Mouse (Mus musculus): ENCODE measurements around the gene Mmaa.
A peak's percentile ranks its signal among the peaks of the same experiment; 100 is the strongest.

The Mmaa gene

GRCm38 (mm10) chr8:79286424-79286823, 8.3 kb downstream of the Mmaa start:
- DNase-seq, result no peak

- no peak for DNase-seq
Measured at GRCm38 (mm10) chr8:79284626-79285025, 10.1 kb downstream of the Mmaa start.

GRCm38 (mm10) chr8:79281376-79281890, 13.3 kb downstream of the Mmaa start:
- DNase-seq, result no peak

- no peak for DNase-seq
Measured at GRCm38 (mm10) chr8:79277264-79277870, 17.4 kb downstream of the Mmaa start.

- DNase-seq, result no peak
Measured at GRCm38 (mm10) chr8:79274940-79275339, 19.8 kb downstream of the Mmaa start.

- DNase-seq, result no peak
Measured at GRCm38 (mm10) chr8:79273776-79274175, 21.0 kb downstream of the Mmaa start.

- DNase-seq, result no peak
Measured at GRCm38 (mm10) chr8:79272676-79273075, 22.1 kb downstream of the Mmaa start.

- no peak for DNase-seq
Measured at GRCm38 (mm10) chr8:79268921-79269320, 25.8 kb downstream of the Mmaa start.

GRCm38 (mm10) chr8:79261920-79262319, 32.8 kb downstream of the Mmaa start:
- no peak for DNase-seq

- no peak for DNase-seq
Measured at GRCm38 (mm10) chr8:79256076-79256705, 38.5 kb downstream of the Mmaa start.

GRCm38 (mm10) chr8:79253742-79254141, 41.0 kb downstream of the Mmaa start:
- peak; percentile 19 for DNase-seq

- no peak for DNase-seq
Measured at GRCm38 (mm10) chr8:79248470-79248869, 46.3 kb downstream of the Mmaa start, which contains the start of gene 1700011L22Rik. 1700011L22Rik (minus strand) TSS chr8:79248570.

GRCm38 (mm10) chr8:79243422-79243821, 51.3 kb downstream of the Mmaa start:
- no peak for DNase-seq

- DNase-seq, result no peak
Measured at GRCm38 (mm10) chr8:79239996-79240395, 54.7 kb downstream of the Mmaa start.

GRCm38 (mm10) chr8:79239320-79239719, 55.4 kb downstream of the Mmaa start:
- no peak for DNase-seq

- DNase-seq, result no peak
Measured at GRCm38 (mm10) chr8:79229266-79229888, 65.4 kb downstream of the Mmaa start.

GRCm38 (mm10) chr8:79227916-79228315, 66.8 kb downstream of the Mmaa start:
- no peak for DNase-seq

GRCm38 (mm10) chr8:79227194-79227593, 67.5 kb downstream of the Mmaa start:
- no peak for DNase-seq

GRCm38 (mm10) chr8:79226046-79226445, 68.7 kb downstream of the Mmaa start:
- no peak for DNase-seq

GRCm38 (mm10) chr8:79225586-79225985, 69.2 kb downstream of the Mmaa start:
- no peak for DNase-seq

- DNase-seq, result no peak
Measured at GRCm38 (mm10) chr8:79224363-79224762, 70.4 kb downstream of the Mmaa start.

- no peak for DNase-seq
Measured at GRCm38 (mm10) chr8:79222752-79223141, 72.0 kb downstream of the Mmaa start.

- no peak for DNase-seq
Measured at GRCm38 (mm10) chr8:79222106-79222751, 72.5 kb downstream of the Mmaa start.

All from right cerebral cortex, postnatal 14 days (tissue).